Comparison of ENCODE assay signal across 10 mouse cellular contexts in genomic region chr14:16248135-16248534, GRCm38 (mm10). TPM values are rescaled to one million over a fixed set of nuclear protein-coding genes. Genes with fewer than 3 reads are reported as not detected.
DNase-seq lines count a peak whose midpoint lies in the region; ATAC-seq and TF ChIP-seq lines count a peak whose summit lies in the region.
"Had no signal": no experiment of that assay in that cellular context is flagged by ENCODE, and none has a peak within 500 bp of the region (broad histone marks: within the 10 kb centered on the region; RNA-seq: fewer than 3 reads in every experiment).

No protein-coding gene starts in this region.

- no peak for TF ChIP-seq CTCF in left cerebral cortex, adult 2 months (IDR thresholded peaks at IDR 0.05)
- TF ChIP-seq CTCF in midbrain, postnatal 0 days (IDR thresholded peaks at IDR 0.05): no peak

- 80% methylated on average over 3 of the region's 3 CpGs for WGBS in hindbrain, embryonic 14.5 days
- WGBS in midbrain, postnatal 0 days: 74% methylated on average over 3 of the region's 3 CpGs

- intact Hi-C loops in left cerebral cortex, adult 2 months (cut with DNase I): loop anchor here (2.0 kb wide), 1 partner anchor 117 kb away; the partner anchor contains the start of gene Top2b
- intact Hi-C loops in left cerebral cortex, postnatal 4 days (cut with DNase I): loop anchor here (10.0 kb wide), 1 partner anchor 117 kb away; the partner anchor contains the start of gene Top2b

- peak overlapping the region; percentile 86; the same call in 1 of the 2 replicates for H3K9ac ChIP-seq in hindbrain, embryonic 14.5 days
- no peak overlapping the region for H3K9ac ChIP-seq in midbrain, postnatal 0 days (replicated peaks; ENCODE audit: low read length, poor library complexity, severe bottlenecking)

- ATAC-seq in erythroblast, adult 5-6 weeks (replicated peaks; ENCODE audit: low FRiP score, poor library complexity, severe bottlenecking): no peak
- no peak for ATAC-seq in hindbrain, embryonic 14.5 days (ENCODE audit: low FRiP score)
- ATAC-seq in midbrain, postnatal 0 days (ENCODE audit: low FRiP score): no peak

- peak overlapping the region; percentile 76 for H3K4me3 ChIP-seq in erythroblast, embryonic 14.5 days (replicated peaks)
- H3K4me3 ChIP-seq in left cerebral cortex, adult 2 months: peak overlapping the region; percentile 96
- H3K4me3 ChIP-seq in hindbrain, embryonic 14.5 days (replicated peaks; ENCODE audit: low read length): no peak overlapping the region
- H3K4me3 ChIP-seq in midbrain, postnatal 0 days (ENCODE audit: low read depth, low read length): no peak overlapping the region

- no peaks in the 10 kb centered on the region for H3K27me3 ChIP-seq in erythroblast, embryonic 14.5 days (ENCODE audit: control insufficient read depth)
- no peaks in the 10 kb centered on the region for H3K27me3 ChIP-seq in hindbrain, embryonic 14.5 days (ENCODE audit: control insufficient read depth, insufficient read depth, low read length)
- no peaks in the 10 kb centered on the region for H3K27me3 ChIP-seq in midbrain, postnatal 0 days (ENCODE audit: insufficient read depth, low read length)

- DNase-seq in left cerebral cortex, adult 2 months (ENCODE audit: extremely low spot score in 1 of 2, low spot score in 2 of 2): no peak
- no peak for DNase-seq in left cerebral cortex, postnatal 4 days
- no peak for DNase-seq in hindbrain, embryonic 14.5 days (ENCODE audit: low spot score)
- DNase-seq in midbrain, postnatal 0 days (ENCODE audit: low spot score): no peak
- no peak for DNase-seq in retina, postnatal 1 day
- DNase-seq in urinary bladder, postnatal 36 days (ENCODE audit: low spot score in 2 of 2): no peak
- DNase-seq: heart, postnatal 36 days; thymus, postnatal 14 days had no signal

- peak overlapping the region; percentile 98; the same call in 1 of the 2 replicates for H3K27ac ChIP-seq in left cerebral cortex, adult 2 months
- H3K27ac ChIP-seq in hindbrain, embryonic 14.5 days: no peak overlapping the region
- H3K27ac ChIP-seq in midbrain, postnatal 0 days (ENCODE audit: low read depth, low read length): no peak overlapping the region

- H3K36me3 ChIP-seq in erythroblast, embryonic 14.5 days (ENCODE audit: control insufficient read depth): peaks cover 22% of the 10 kb centered on the region
- no peaks in the 10 kb centered on the region for H3K36me3 ChIP-seq in hindbrain, embryonic 14.5 days (replicated peaks; ENCODE audit: control insufficient read depth, insufficient read depth)
- no peaks in the 10 kb centered on the region for H3K36me3 ChIP-seq in midbrain, postnatal 0 days (ENCODE audit: insufficient read depth, low read length)

- H3K9me3 ChIP-seq in erythroblast, embryonic 14.5 days (ENCODE audit: control insufficient read depth, low read length): no peaks in the 10 kb centered on the region
- H3K9me3 ChIP-seq in hindbrain, embryonic 14.5 days (ENCODE audit: control insufficient read depth, low read length): no peaks in the 10 kb centered on the region
- H3K9me3 ChIP-seq in midbrain, postnatal 0 days (ENCODE audit: low read length): no peaks in the 10 kb centered on the region

- H3K4me1 ChIP-seq in erythroblast, embryonic 14.5 days (ENCODE audit: control insufficient read depth): peaks cover 78% of the 10 kb centered on the region
- H3K4me1 ChIP-seq in hindbrain, embryonic 14.5 days (replicated peaks; ENCODE audit: control insufficient read depth, insufficient read depth, low read length): peaks cover 13% of the 10 kb centered on the region
- no peaks in the 10 kb centered on the region; the same call in 1 of the 2 replicates for H3K4me1 ChIP-seq in midbrain, postnatal 0 days (ENCODE audit: insufficient read depth, low read length)

- peak overlapping the region; percentile 93 for H3K4me2 ChIP-seq in hindbrain, embryonic 14.5 days (replicated peaks)
- H3K4me2 ChIP-seq in midbrain, postnatal 0 days (ENCODE audit: low read depth, low read length, poor library complexity, severe bottlenecking): peak overlapping the region; percentile 89

RNA-seq across cellular contexts. Expression of gene Ngly1, which starts 0.9 kb away (rescaled TPM):
- 12.0 and 14.2 TPM in 2 replicates for polyA plus RNA-seq in erythroblast, embryonic 14.5 days (2012)
- 18.8 and 27.1 TPM in 2 replicates for total RNA-seq in erythroblast, adult 5-6 weeks (2015; ENCODE audit: low replicate concordance)
- 17.1 and 29.0 TPM in 2 replicates for total RNA-seq in erythroblast, adult 5-6 weeks (2017; ENCODE audit: low replicate concordance)
- 10 to 100 TPM; 26.9 to 28.8 TPM for total RNA-seq in left cerebral cortex, adult 2 months (2021)
- 10 to 100 TPM; 27.3 to 32.1 TPM for total RNA-seq in left cerebral cortex, postnatal 4 days (2021)
- polyA plus RNA-seq in hindbrain, embryonic 14.5 days (2014; fragmentation: Nextera tagmentation; extraction: Ambion mirVana): 27.8 and 30.6 TPM in 2 replicates
- 16.4 and 27.4 TPM in 2 replicates for total RNA-seq in midbrain, postnatal 0 days (2014; rRNA removed)
- polyA plus RNA-seq in midbrain, postnatal 0 days (2015; fragmentation: Nextera tagmentation; extraction: Ambion mirVana): 23.7 and 23.8 TPM in 2 replicates

RNA-seq across cellular contexts. Expression of gene Oxsm, which starts 1.5 kb away (rescaled TPM):
- 0.10 TPM in 1 of 2 replicates, not detected in the other for polyA plus RNA-seq in erythroblast, embryonic 14.5 days (2012)
- 2.3 and 14.4 TPM in 2 replicates for total RNA-seq in erythroblast, adult 5-6 weeks (2015; ENCODE audit: low replicate concordance)
- 2.6 and 6.4 TPM in 2 replicates for total RNA-seq in erythroblast, adult 5-6 weeks (2017; ENCODE audit: low replicate concordance)
- 10 to 100 TPM; 10.1 to 10.4 TPM for total RNA-seq in left cerebral cortex, adult 2 months (2021)
- 10 to 100 TPM; 10.3 to 11.0 TPM for total RNA-seq in left cerebral cortex, postnatal 4 days (2021)
- 1.5 and 2.0 TPM in 2 replicates for polyA plus RNA-seq in hindbrain, embryonic 14.5 days (2014; fragmentation: Nextera tagmentation; extraction: Ambion mirVana)
- 5.0 and 5.5 TPM in 2 replicates for total RNA-seq in midbrain, postnatal 0 days (2014; rRNA removed)
- 1.3 TPM in 2 replicates for polyA plus RNA-seq in midbrain, postnatal 0 days (2015; fragmentation: Nextera tagmentation; extraction: Ambion mirVana)

Comparison
In these comparisons a context has a peak if more than half of its experiments do, and no peak if none do; other contexts are left out.
1. H3K4me3 ChIP-seq: peak in erythroblast, embryonic 14.5 days (single experiment) and left cerebral cortex, adult 2 months (single experiment); none in hindbrain, embryonic 14.5 days (single experiment) and midbrain, postnatal 0 days (single experiment).